Mouse (Mus musculus) right cerebral cortex, postnatal 36 days (tissue): ENCODE results near the gene Rrp1b.
"Not testable (repeated sequence)": the region's sequence is repeated elsewhere in the genome, so short reads cannot be mapped to it uniquely, and the experiment has no call there.

ENCODE experiments used
- DNase-seq, 2 experiments: peaks; one replicate each; pipeline ENCODE4 v3.0.0; 2022; ENCODE audit warnings: low spot score in 2 of 2, mixed read lengths in 1 of 2

Rrp1b gene

GRCm38 (mm10) chr17:32091032-32091363 is 55.1 kb downstream of the Rrp1b start:
- DNase-seq: no peak

- DNase-seq: peak; percentile 73 to 82
Measured at GRCm38 (mm10) chr17:32091364-32092240, 55.7 kb downstream of the Rrp1b start.

GRCm38 (mm10) chr17:32092241-32092619 is 56.3 kb downstream of the Rrp1b start:
- no peak for DNase-seq

- no peak for DNase-seq
Measured at GRCm38 (mm10) chr17:32092895-32093294, 57.0 kb downstream of the Rrp1b start.

- no peak for DNase-seq
Measured at GRCm38 (mm10) chr17:32097676-32098075, 61.8 kb downstream of the Rrp1b start.

- not testable (repeated sequence) for DNase-seq
Measured at GRCm38 (mm10) chr17:32098905-32099304, 63.0 kb downstream of the Rrp1b start.

- no peak for DNase-seq
Measured at GRCm38 (mm10) chr17:32099574-32099942, 63.7 kb downstream of the Rrp1b start.

GRCm38 (mm10) chr17:32099943-32100586 is 64.2 kb downstream of the Rrp1b start:
- no peak for DNase-seq

GRCm38 (mm10) chr17:32103054-32103453 is 67.2 kb downstream of the Rrp1b start:
- DNase-seq: no peak

- no peak for DNase-seq
Measured at GRCm38 (mm10) chr17:32106358-32106757, 70.5 kb downstream of the Rrp1b start.

GRCm38 (mm10) chr17:32107877-32108276 is 72.0 kb downstream of the Rrp1b start:
- no peak for DNase-seq

GRCm38 (mm10) chr17:32108320-32109011 is 72.6 kb downstream of the Rrp1b start:
- DNase-seq: not testable (repeated sequence)

- DNase-seq: no peak
Measured at GRCm38 (mm10) chr17:32109201-32109940, 73.5 kb downstream of the Rrp1b start.

- no peak for DNase-seq
Measured at GRCm38 (mm10) chr17:32110424-32110823, 74.5 kb downstream of the Rrp1b start.

GRCm38 (mm10) chr17:32110980-32111780 is 75.3 kb downstream of the Rrp1b start:
- DNase-seq: no peak
